Mouse (Mus musculus) kidney, adult 2 months (tissue): ENCODE measurements around the gene Car11. TPM values are rescaled to one million over a fixed set of nuclear protein-coding genes. Genes with fewer than 3 reads are reported as not detected.

Experiments used
- DNase-seq: peaks from one replicate; pipeline ENCODE4 v3.0.0; 2021
- H3K27ac ChIP-seq: fragments of 200-500 bp; 2 replicates; pipeline ENCODE4 v1.5.1; 2012; ENCODE audit warnings: low read depth, low read length, control low read depth, inconsistent platforms; ENCODE audit not compliant: insufficient read depth
- H3K27me3 ChIP-seq: fragments of 200-500 bp; replicated peaks from 2 replicates; pipeline ENCODE4 v1.6.1; 2012; ENCODE audit warnings: mild to moderate bottlenecking, moderate library complexity, low read length, inconsistent platforms; ENCODE audit not compliant: control insufficient read depth, insufficient read depth
- H3K36me3 ChIP-seq: fragments of 200-500 bp; 2 replicates; pipeline ENCODE4 v1.6.1; 2012; ENCODE audit warnings: mild to moderate bottlenecking, moderate library complexity, low read length, inconsistent platforms; ENCODE audit not compliant: control insufficient read depth, insufficient read depth
- H3K4me1 ChIP-seq: fragments of 200-500 bp; 2 replicates; pipeline ENCODE4 v1.6.1; 2011; ENCODE audit warnings: low read length; ENCODE audit not compliant: control insufficient read depth, insufficient read depth
- H3K4me3 ChIP-seq: fragments of 200-500 bp; 2 replicates; pipeline ENCODE4 v1.5.1; 2011; ENCODE audit warnings: mild to moderate bottlenecking, low read depth, low read length, control low read depth; ENCODE audit not compliant: insufficient read depth
- CTCF ChIP-seq: fragments of 200-500 bp; conservative IDR thresholded peaks from 2 replicates; pipeline ENCODE4 v1.5.1; 2011; ENCODE audit warnings: low read depth, mild to moderate bottlenecking, control low read depth, low read length, moderate library complexity, mixed read lengths; ENCODE audit not compliant: insufficient read depth, insufficient read length
- POLR2A ChIP-seq: fragments of 200-500 bp; IDR thresholded peaks from one replicate; pipeline ENCODE4 v1.6.1; 2011; ENCODE audit warnings: low read depth, low read length, control low read depth
- WGBS: fragments of 180-500 bp; shearing (Covaris S2); methylation state at CpG from one replicate; pipeline ENCODE4 v1.1.7; 2018; 5-methylcytosine and 5-hydroxymethylcytosine counted together
- polyA plus RNA-seq: library from polyadenylated mRNA; depleted of rRNA; stranded (reverse); fragments of >200 nt; gene quantifications from 2 replicates; pipeline ENCODE4 v1.2.3, GENCODE M21; 2012

Car11 gene
- polyA plus RNA-seq, 1 experiment = 8.1 TPM

- H3K36me3 ChIP-seq = no peaks in the 10 kb centered on the region; the same call in 1 of the 2 replicates
These were observed 20.2 kb downstream of the Car11 start for GRCm38 (mm10) chr7:45719738-45720412.

GRCm38 (mm10) chr7:45720413-45721233, 21.0 kb downstream of the Car11 start, which contains the start of gene Fam83e:
Gene Fam83e (plus strand): TSS chr7:45721212.
- H3K27ac ChIP-seq = no peak within 1 kb of the TSS
- no peak within 1 kb of the TSS for H3K4me3 ChIP-seq
- DNase-seq = no peak
- no peaks in the 10 kb centered on the region for H3K27me3 ChIP-seq
- H3K36me3 ChIP-seq = no peaks in the 10 kb centered on the region; the same call in 1 of the 2 replicates
- TF ChIP-seq POLR2A (no peak), CTCF (no peak)
- H3K4me1 ChIP-seq = peaks cover 9% of the 10 kb centered on the region
- 67% methylated on average over 14 of the region's 14 CpGs for WGBS

More at GRCm38 (mm10) chr7:45719738-45720412, 20.2 kb downstream of the Car11 start:
- Histone ChIP-seq H3K27ac (no peak overlapping the region), H3K4me1 (peaks cover 11% of the 10 kb centered on the region), H3K4me3 (no peak overlapping the region), H3K27me3 (no peaks in the 10 kb centered on the region)
- no peak for DNase-seq
- 79% methylated on average over 16 of the region's 16 CpGs for WGBS
- TF ChIP-seq POLR2A (no peak), CTCF (no peak)

GRCm38 (mm10) chr7:45721234-45721571, 21.6 kb downstream of the Car11 start:
- Histone ChIP-seq H3K27me3 (no peaks in the 10 kb centered on the region), H3K36me3 (no peaks in the 10 kb centered on the region; the same call in 1 of the 2 replicates), H3K4me1 (0 out of 2 replicates have a peak, but pooled peaks cover 4% of the 10 kb centered on the region), H3K4me3 (no peak overlapping the region), H3K27ac (no peak overlapping the region)
- no peak for TF ChIP-seq POLR2A
- TF ChIP-seq CTCF = no peak
- WGBS = 71% methylated on average over 7 of the region's 7 CpGs
- no peak for DNase-seq

- DNase-seq = no peak
- WGBS = 68% methylated on average over 13 of the region's 13 CpGs
- no peaks in the 10 kb centered on the region for H3K27me3 ChIP-seq
- TF ChIP-seq POLR2A (no peak), CTCF (no peak)
- H3K4me1 ChIP-seq = 0 out of 2 replicates have a peak, but pooled peaks cover 4% of the 10 kb centered on the region
- H3K36me3 ChIP-seq = no peaks in the 10 kb centered on the region; the same call in 1 of the 2 replicates
- no peak overlapping the region for H3K4me3 ChIP-seq
- H3K27ac ChIP-seq = no peak overlapping the region
These were observed 22.2 kb downstream of the Car11 start for GRCm38 (mm10) chr7:45721642-45722347.

GRCm38 (mm10) chr7:45722348-45722713, 22.7 kb downstream of the Car11 start:
- DNase-seq = no peak
- Histone ChIP-seq H3K27me3 (no peaks in the 10 kb centered on the region), H3K4me3 (no peak overlapping the region), H3K36me3 (no peaks in the 10 kb centered on the region; the same call in 1 of the 2 replicates), H3K4me1 (0 out of 2 replicates have a peak, but pooled peaks cover 4% of the 10 kb centered on the region), H3K27ac (no peak overlapping the region)
- WGBS = 64% methylated on average over 13 of the region's 13 CpGs
- no peak for TF ChIP-seq CTCF
- TF ChIP-seq POLR2A = no peak

GRCm38 (mm10) chr7:45723301-45723700, 23.7 kb downstream of the Car11 start:
- no peak for DNase-seq
- no peak overlapping the region for H3K27ac ChIP-seq
- H3K4me3 ChIP-seq = no peak overlapping the region
- H3K27me3 ChIP-seq = no peaks in the 10 kb centered on the region
- 77% methylated on average over 4 of the region's 4 CpGs for WGBS
- 0 out of 2 replicates have a peak, but pooled peaks cover 4% of the 10 kb centered on the region for H3K4me1 ChIP-seq
- no peaks in the 10 kb centered on the region; the same call in 1 of the 2 replicates for H3K36me3 ChIP-seq
- TF ChIP-seq POLR2A (no peak), CTCF (no peak)
